Mouse (Mus musculus) R1 (cell line): ENCODE results near the gene Tex35.

Experiments used
- DNase-seq: peaks from one replicate; pipeline ENCODE4 v3.0.0-alpha.2; 2018; ENCODE audit warnings: low read depth, low spot score

Tex35 gene

DNA sequence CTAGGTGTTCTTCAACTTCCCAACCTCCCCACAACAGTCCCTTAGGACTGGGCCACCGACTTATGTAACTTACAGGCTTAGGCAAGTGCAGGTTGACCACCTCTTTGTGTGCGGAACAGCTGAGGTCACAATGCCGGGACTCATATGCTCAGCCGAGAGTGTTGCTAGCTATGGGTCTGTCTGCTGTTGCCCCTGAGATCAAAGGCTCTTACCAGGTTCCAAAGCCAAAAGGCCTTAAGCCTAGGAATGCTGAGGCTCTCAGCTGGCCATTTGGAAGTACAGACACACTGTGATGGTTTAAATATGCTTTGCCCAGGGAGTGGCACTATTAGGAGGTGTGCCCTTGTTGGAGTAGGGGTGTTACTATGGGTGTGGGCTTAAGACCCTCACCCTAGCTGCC lies at the start of gene Tex35:
Gene Tex35, minus strand, starts transcription at position 101 of the 400 bp plus-strand sequence.
- no peak for DNase-seq

DNA sequence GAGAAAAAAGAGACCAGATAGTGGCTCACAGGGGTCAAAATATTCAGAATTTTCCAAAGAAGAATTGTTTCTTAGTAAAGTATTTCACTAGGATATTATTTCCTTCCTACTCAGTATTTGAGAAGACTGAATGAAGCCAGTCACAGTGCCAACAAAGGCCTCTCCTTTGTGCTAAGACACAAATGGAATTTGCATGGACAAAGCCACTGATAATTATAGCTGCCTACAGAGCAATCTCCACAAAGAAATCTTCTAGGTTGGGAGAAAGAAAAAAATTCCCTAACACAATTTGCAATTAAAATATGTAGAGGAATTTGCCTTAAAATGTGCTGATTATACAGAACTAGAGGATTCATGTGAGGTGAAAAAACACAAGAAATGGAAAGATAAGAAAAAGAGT lies 45.3 kb upstream of the Tex35 start:
- DNase-seq: no peak

DNA sequence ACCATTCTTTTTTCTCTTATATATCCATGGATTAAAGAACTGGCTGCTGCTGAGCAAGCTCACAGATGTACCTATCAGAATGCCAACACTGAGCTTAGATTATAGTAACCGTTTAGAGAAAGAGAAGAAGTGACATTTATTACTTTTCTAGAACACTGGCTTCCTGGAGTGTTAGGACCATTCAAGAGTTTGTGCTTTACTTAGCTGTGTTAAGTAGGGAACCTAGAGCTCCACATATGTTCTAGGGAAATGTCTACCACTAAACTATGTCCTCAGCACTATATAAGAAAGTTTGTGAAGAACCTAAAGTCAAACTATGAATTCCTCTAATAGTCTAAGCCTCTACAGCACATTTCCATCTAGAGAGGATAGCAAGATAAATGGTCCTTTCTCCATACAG lies 41.6 kb upstream of the Tex35 start:
- no peak for DNase-seq

DNA sequence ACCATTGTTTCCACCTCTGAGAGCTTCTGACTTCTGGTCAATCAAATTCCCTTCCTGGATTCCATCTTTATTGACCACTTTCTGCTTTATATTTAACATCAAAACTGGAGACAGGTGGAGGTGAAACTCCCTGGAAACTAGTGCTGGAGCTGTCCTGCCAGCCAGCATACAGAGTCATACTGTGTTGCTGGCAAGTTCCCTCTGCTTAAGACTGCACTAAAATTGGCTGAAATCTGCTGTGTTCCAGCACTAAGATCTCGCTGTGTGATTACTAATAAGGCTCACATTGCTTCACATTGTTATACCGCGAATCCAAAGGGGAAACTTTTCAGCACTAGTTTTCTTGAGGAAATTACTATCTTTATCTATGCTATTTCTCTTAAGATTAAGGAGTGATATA lies 36.1 kb upstream of the Tex35 start:
- no peak for DNase-seq

DNA sequence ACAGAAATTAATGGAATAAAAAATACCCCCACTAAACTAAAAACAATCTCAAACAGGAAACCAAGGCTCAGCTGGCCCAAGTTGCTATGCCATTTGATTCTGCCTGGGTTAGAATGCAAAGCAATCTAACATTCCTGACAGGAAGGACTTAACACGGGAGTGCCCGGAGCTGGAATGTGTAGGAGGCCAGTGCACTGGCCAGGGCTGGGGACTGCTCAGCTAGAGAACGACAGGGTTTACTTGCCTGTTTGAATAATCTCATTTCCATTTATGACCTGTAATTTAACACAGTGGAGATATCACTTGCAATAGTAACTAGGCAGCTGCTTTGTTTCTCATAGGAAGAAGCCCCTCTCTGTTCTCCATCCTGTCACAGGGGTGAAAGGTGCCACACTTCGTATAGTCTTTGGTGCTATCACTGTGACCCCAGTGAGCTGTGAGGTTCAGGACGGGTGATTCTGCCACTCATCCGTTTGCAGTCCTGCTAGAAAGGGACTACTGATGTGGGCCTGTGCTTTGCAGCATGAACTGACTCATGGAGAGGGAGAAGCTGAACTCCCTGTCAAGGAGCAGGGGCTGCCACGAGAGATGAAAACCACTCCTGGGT lies 34.9 kb upstream of the Tex35 start:
- no peak for DNase-seq

DNA sequence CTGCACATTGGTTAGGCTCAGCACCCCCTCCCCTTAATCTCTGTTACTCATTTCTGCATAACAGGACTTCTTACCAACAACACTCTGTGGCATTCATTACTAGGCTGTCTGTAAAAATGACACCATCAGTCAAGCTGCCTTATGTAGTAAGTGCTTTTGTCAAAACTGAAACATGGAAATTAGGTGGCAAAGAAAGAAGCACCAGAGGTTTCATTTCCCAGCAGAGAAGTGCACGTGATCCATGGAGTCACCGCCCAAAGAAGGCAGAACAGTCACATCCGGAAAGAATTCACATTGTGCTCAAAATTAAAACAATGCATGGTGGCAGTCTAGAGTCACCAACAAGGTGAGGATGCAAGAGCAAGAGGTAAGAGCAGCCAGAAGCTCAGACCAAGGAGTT lies 32.5 kb upstream of the Tex35 start:
- no peak for DNase-seq

DNA sequence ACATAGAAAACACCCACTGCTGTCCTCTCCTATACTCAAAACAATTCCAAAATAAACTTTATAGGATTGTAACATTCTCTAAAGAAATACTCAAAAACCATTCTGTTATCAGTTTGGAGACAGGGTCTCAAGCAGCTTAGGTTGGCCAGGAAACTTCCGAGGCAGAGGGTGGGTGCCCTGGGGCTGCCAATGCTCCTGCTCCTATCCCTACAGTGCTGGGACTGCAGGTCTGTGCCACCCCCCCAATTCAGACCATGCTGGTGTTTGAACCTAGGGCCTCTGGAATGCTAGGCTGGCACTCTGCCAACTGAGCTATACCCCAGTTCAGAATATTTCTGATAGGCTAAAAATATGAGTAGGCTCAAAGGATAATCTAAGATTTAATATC lies 29.4 kb upstream of the Tex35 start:
- DNase-seq: no peak

DNA sequence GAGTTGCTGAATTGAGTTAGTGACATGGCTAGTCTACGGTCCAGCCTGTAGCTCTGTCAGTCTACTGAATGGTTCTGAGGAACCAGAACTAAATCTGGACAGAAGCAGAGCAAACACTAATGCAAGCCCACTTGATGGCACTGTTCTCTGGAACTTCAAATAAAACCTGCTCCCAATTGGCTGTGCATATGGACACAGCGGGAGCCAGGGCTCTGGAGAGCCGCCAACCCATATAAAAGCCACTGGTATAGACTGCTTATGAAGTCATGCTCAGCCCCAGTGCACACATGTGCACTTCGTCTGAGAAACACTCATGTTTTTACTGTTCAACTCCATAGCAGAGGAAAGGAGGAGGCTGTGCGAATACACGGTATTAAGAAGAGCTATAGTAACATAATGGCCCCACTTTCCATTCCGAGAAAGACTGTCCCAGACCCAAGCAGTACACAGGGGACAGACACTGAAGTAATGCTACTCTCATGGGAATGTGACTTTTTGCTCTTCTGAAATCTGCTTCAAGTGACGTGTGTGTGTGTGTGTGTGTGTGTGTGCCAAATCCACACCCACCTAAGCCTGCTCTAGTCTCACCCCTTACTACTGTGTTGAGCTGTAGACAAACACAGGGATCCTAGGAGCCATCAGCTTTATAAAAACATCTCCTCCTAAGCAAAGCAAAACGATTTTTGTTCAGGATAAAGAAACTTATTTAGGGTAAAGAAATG lies 28.8 kb upstream of the Tex35 start:
- DNase-seq: peak; percentile 13

DNA sequence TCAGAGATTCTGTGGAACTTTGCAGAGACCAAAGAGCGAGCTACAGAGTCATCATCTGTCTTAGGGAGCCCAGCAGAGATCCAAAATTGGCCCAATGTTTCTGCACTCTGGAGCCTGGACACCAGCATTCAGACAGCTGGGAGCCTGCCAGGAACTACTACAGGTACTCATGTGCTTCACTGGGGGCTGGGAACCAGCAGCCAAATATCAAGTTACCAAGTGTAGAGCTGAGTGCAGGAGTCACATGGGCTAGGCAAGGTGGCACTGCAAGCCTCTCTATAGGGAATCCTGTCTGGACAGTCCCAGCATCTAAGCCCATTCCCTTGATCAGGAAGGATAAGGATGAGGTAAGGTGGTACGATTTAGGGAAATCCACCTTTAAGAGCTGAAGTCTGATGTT lies 19.7 kb upstream of the Tex35 start:
- no peak for DNase-seq

DNA sequence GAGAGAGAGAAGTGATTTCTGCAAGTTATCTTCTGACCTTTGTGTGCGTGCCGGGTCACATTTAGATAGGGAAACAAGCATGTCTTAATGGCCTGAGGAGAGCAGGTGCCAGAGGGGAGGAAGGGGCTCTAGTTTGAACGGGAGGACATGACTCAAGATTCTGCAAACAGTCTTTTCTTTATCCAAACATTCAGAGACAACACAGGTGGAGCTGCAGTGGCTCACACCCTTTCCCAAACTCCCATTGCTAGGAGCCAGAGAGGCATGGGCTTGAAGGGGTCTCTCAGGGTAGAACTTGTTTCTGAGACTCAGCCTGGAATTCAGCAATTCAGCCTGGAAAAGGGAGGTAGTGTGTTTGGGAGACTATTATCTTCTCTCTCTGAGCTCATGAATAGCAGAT lies 15.4 kb upstream of the Tex35 start:
- no peak for DNase-seq

DNA sequence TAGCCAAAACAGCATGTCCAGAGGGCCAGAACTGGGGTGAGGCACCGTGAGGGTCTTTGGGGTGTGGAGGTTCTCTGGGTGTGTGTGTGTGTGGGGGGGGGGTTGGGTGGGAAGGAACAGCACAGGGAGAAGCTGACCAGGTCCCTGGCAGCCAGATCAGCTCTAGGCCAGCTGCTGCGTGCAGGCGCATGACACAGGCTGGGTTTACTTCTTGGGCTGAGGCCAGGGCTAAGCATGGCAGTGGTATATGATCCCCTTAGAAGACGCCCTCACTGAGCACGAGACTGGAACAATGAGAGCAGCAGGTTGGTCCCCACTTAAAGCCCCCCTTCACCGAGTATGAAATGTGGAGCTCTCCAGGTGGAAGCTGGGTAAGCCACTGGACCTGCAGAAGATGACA lies 10.7 kb upstream of the Tex35 start:
- no peak for DNase-seq

DNA sequence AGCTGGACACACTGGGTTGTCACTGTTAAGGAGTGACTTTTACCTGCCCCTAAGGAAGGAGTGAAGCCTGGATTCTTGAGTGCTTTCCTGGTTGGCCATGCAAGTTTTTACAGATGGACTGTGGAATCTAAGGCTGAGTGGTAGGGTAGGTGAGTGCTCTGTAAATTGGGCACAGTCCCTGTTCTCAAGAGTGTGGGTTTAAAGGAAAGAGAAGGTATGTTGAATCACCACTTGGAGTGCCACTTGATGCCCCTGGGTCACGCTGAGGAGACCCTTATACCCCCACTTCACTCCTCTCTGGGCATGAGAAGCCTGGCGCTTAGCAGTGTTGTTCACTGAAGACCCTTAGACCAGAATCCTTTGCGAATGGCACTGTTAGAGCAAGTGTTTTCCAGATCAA lies 9.0 kb upstream of the Tex35 start:
- DNase-seq: no peak

DNA sequence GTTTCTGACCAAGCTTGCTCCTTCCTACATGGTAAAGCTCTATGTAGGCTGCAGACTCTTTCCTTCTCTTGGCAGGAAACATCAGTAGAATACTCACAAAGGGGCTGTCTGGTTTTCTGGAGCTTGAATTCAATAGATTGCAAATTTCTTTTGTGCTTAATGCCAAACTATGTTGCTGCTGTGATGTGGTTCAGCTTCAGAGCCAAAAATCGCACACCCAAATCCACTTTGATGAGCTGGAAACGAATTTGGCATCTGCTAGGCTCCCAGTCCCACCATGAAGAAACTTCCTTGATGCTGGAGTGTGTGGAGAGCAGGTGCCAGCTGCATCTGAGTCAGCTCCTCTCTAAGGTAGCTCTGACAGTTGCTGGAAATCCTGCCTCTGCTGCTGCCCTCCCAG lies 6.0 kb upstream of the Tex35 start:
- DNase-seq: no peak

DNA sequence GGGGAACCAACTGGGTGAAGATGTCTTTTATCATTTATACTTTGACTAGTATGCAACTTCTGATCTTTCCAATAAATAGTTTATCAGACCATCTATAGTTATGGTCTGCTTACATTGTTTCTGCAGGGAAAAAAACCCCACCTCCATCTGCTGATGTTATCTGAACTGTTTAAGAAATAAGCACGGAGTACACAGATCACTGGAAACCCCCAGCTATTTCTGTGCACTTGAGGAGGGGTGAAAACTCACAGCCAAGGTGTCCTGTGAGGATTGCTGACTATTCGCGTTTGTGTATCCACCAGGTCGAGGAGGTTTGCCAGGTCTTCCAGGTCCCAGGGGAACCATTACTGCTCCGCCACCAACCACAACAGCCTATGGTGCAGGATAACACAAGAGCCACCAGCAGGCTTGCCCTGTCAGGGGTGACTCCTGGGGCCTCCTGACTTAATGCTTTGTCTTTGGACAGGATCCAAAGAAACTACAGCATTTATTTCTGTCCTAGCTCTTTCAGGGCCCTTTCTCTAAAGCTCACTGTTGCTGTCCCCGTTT lies 1.9 kb upstream of the Tex35 start:
- no peak for DNase-seq

DNA sequence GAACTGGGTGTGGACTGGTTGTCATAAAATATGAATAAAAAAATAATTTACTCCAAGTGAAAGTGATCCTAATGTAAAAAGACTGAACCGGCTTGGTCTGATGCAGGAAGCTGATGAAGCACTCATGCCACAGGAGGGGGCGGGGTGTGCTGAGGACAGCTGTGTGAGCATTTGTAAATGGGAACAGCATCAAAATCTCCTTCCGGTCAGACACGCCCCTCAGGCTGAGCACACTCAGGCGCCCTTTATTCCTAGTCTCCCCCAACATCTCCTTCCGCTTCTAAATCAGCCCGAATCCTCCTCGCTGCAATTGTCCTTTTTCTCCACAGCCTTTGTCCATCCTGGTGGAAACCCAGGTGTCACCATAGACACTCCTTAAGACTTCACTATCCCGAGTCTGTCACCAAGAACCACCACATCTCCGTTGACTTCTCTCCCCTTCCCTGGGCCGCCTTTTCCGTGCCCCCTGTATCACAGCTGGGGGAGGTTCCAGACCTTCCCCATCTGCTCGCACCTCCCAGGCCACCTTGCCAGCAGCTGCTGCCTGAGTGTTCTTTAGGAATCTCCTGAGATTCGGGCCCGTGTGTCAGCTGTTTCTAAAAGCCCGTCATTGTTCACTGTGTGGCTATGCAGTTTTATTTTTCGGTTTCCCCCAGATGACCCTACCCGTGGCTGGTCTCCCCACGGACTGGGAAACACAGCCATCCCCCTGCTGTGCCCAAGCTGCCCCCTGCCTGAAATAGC lies 7.2 kb downstream of the Tex35 start:
- peak; percentile 75 for DNase-seq

DNA sequence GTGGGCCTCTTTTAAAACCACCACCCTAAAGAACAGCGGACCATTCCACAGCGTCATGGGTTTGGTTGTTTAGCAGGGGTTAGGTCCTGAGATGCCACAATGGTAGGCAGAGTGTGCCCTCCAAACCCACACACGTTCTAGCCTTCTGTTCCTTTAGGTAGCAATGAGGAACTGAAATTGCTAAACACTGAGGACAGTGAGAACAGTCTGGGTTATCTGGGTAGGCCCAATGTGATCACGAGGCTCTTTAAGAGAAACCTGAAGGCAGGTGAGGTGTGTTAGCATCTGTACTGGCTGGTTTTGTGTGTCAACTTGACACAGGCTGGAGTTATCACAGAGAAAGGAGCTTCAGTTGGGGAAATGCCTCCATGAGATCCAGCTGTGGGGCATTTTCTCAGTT lies 12.9 kb downstream of the Tex35 start:
- no peak for DNase-seq

DNA sequence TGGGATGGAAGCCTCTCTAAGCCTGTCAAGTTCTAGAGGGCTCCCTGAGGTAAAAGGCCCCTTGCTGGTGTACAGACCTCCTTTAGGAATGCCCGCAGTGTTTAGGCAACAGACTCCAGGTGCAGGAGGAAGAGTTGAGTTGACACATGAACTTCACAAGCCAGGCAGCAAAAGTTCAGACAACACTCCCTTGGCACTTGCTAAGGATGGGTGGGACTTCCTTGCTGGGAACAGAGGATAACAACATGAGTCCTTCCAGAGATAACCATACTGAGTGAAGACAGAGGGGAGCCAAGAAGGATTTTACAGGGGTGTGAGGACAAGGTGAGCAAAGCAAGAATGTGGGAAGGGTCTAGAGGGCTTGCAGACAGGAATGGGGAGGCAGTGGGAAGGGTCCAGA lies 15.9 kb downstream of the Tex35 start:
- no peak for DNase-seq

DNA sequence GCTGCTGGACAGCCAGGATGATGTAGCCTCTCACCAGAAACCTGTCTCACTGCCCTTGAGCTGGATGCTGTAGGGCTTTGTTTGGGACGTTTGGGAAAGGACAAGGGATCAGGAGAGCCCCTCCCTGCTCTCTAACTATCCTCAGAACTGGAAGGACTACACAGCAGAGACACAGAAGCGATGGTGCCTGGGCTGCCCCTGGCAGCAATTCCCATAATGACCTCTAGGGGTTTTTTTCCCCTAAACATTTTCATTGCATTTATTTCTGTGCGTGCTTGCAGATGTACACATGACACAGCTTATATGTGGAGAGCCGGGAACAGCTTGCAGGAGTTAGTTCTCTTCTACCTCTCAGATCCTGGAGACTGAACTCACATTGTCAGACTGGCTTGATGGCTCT lies 16.3 kb downstream of the Tex35 start:
- no peak for DNase-seq

DNA sequence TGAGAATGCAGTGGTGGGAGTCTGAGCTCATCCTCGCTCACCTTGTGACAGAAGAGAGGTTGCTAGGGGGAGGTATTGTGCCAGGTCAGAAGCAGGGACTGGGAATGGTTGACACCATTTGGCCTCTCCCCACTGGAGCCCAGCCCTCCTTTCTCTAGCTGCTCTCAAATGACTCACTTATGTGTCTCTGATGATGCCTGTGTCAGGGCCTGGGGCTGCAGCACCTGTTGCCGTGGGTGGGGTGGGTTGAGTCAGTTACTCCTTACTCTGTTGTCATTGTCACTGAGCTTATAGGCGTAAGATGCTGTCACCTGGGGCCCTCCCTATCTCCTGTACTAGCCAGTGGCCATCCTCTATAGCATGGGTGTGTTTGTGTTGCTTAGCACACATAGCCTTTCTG lies 17.6 kb downstream of the Tex35 start:
- DNase-seq: no peak

DNA sequence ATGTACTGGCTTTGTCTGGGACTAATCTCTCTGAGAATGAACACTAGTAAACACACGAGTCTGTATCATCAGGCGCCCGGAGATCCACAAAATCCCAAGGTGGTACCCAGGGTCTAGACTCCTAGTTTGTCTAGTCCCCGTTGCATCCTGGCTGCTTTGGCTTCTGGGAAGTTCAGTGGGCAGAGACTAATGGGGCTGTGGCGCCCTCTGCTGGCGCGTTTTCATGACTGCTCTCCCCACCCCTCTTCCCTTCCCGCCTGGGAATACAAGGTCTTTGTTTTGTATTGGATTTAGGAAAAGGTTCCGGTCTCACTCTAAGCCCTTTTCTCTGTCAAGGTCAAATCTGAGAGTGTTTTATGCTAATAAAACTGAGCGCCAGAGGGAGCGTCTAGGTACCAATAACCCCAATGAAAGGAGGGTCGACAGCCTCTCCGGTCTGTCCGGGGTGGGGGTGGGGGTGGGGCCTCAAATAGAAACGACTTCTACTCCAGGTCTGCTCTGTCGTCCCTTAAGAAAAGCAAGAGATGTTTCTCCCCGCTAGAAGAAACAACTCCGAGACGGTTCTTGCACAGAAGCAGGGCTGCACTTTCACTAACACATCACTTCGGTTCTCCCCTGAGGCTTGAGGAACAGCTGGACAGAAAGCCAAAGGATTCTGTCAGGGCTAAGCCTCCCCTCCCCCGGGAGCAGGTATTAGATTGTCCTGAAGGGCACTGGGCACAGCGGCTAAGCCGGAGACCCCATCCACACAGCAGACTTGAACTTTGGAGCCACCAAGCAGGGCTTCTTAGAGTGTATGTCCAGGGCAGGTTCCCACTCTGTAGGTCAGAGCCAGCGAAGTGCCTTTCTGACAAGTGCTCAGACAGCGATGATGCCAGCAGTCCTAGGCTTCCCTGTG lies 22.1 kb downstream of the Tex35 start:
- peak; percentile 88 for DNase-seq

DNA sequence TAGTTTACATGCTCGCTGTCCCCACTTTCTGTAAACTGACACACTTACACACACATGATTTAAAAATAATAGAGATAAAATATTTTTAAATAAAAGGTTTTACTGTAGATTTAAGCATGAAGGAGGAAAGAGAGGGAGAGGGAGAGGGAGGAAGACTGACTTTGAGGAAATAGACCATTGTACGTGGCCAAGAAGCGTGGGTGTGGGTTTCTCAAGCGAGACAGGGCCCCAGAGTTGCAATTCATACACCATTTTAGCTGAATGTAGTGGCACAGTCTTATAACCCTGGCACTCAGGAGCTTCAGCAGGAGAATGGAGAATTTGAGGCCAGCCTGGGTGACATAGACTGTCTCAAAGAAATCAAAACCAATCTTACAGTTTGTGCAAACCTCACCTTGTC lies 25.5 kb downstream of the Tex35 start:
- no peak for DNase-seq

DNA sequence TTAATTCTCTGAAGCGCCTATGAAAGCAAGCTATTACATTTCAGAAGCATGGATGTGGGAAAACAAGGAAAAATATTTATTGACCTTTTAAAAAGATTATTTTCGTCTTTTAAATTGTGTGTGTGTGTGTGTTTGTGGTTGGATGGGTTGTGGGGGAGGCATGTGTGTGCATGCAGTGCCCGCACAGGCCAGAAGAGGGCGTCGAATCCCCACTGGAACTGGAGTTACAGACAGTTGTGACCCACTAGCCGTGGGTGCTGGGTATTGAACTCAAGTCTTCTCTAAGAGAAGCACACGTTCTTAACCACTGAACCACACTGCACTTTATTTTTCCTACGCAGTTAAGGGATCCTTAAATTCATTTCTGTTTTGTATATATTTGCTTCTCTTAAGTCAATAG lies 26.5 kb downstream of the Tex35 start:
- DNase-seq: peak; percentile 66
